Mouse (Mus musculus): ENCODE data around the gene Adcy1. TPM values are rescaled to one million over a fixed set of nuclear protein-coding genes. Genes with fewer than 3 reads are reported as not detected.
A peak's percentile ranks its signal among the peaks of the same experiment; 100 is the strongest.
"Not testable (repeated sequence)": the region's sequence is repeated elsewhere in the genome, so short reads cannot be mapped to it uniquely, and the experiment has no call there.

Gene Adcy1
- polyA plus RNA-seq, 1 experiment from 2014 or later, result 2.5 TPM

- peaks cover 15% of the 10 kb centered on the region for H3K4me1 ChIP-seq
- H3K4me3 ChIP-seq, result 0 out of 2 replicates have a peak overlapping the region, but pooled peaks have one; percentile 66
- no peak for ATAC-seq (ENCODE audit: low FRiP score, low read depth)
- peaks cover 44% of the 10 kb centered on the region for H3K27me3 ChIP-seq
- no peak overlapping the region for H3K9ac ChIP-seq (replicated peaks)
- no peaks in the 10 kb centered on the region for H3K9me3 ChIP-seq
- no peaks in the 10 kb centered on the region for H3K36me3 ChIP-seq
- WGBS, result 23% methylated on average over 17 of the region's 17 CpGs
- H3K27ac ChIP-seq (replicated peaks), result no peak overlapping the region
- H3K4me2 ChIP-seq (replicated peaks), result no peak overlapping the region; the same call in 1 of the 2 replicates
Observed at GRCm38 (mm10) chr11:7212126-7212798, 149.0 kb downstream of the Adcy1 start.

- Histone ChIP-seq H3K27me3 (peaks cover 44% of the 10 kb centered on the region), H3K27ac (replicated peaks) (peak overlapping the region; percentile 60; the same call in 1 of the 2 replicates), H3K4me1 (peaks cover 15% of the 10 kb centered on the region), H3K9me3 (no peaks in the 10 kb centered on the region), H3K36me3 (no peaks in the 10 kb centered on the region), H3K9ac (replicated peaks) (no peak overlapping the region; the same call in 1 of the 2 replicates), H3K4me2 (replicated peaks) (peak overlapping the region; percentile 88), H3K4me3 (peak overlapping the region; percentile 66)
- 4% methylated on average over 14 of the region's 19 CpGs for WGBS
- no peak for ATAC-seq (ENCODE audit: low FRiP score, low read depth)
Observed at GRCm38 (mm10) chr11:7213161-7213500, 149.8 kb downstream of the Adcy1 start.

- Histone ChIP-seq H3K27me3 (peaks cover 44% of the 10 kb centered on the region), H3K27ac (replicated peaks) (peak within 1 kb of the TSS; percentile 60), H3K36me3 (no peaks in the 10 kb centered on the region)
Observed at GRCm38 (mm10) chr11:7213501-7214341, 150.4 kb downstream of the Adcy1 start, which contains the start of gene Igfbp3. Gene Igfbp3, minus strand, starts transcription at chr11:7213923.

GRCm38 (mm10) chr11:7214342-7214660, 151.0 kb downstream of the Adcy1 start:
- H3K27me3 ChIP-seq, result peaks cover 44% of the 10 kb centered on the region
- 1% methylated on average over 12 of the region's 12 CpGs for WGBS

More at GRCm38 (mm10) chr11:7213501-7214341, 150.4 kb downstream of the Adcy1 start, which contains the start of gene Igfbp3:
- no peaks in the 10 kb centered on the region for H3K9me3 ChIP-seq
- H3K9ac ChIP-seq (replicated peaks), result peak within 1 kb of the TSS; percentile 69
- peak; percentile 89 for ATAC-seq (ENCODE audit: low FRiP score, low read depth)
- under 1% methylated on average over 89 of the region's 104 CpGs for WGBS
- H3K4me1 ChIP-seq, result peaks cover 15% of the 10 kb centered on the region
- H3K4me3 ChIP-seq, result peak within 1 kb of the TSS; percentile 66
- H3K4me2 ChIP-seq (replicated peaks), result peak within 1 kb of the TSS; percentile 88

GRCm38 (mm10) chr11:7214761-7215160, 151.5 kb downstream of the Adcy1 start:
- WGBS, result 9% methylated on average over 14 of the region's 14 CpGs
- H3K9me3 ChIP-seq, result no peaks in the 10 kb centered on the region
- H3K4me2 ChIP-seq (replicated peaks), result peak overlapping the region; percentile 88
- H3K27me3 ChIP-seq, result peaks cover 44% of the 10 kb centered on the region
- ATAC-seq (ENCODE audit: low FRiP score, low read depth), result no peak
- H3K4me1 ChIP-seq, result peaks cover 15% of the 10 kb centered on the region
- peak overlapping the region; percentile 66; the same call in 1 of the 2 replicates for H3K4me3 ChIP-seq
- no peak overlapping the region for H3K27ac ChIP-seq (replicated peaks)
- H3K9ac ChIP-seq (replicated peaks), result no peak overlapping the region
- no peaks in the 10 kb centered on the region for H3K36me3 ChIP-seq

More at GRCm38 (mm10) chr11:7214342-7214660, 151.0 kb downstream of the Adcy1 start:
- ATAC-seq (ENCODE audit: low FRiP score, low read depth), result peak; percentile 2; the same call in 1 of the 2 replicates
- Histone ChIP-seq H3K9ac (replicated peaks) (no peak overlapping the region), H3K36me3 (no peaks in the 10 kb centered on the region), H3K4me2 (replicated peaks) (peak overlapping the region; percentile 88), H3K9me3 (no peaks in the 10 kb centered on the region), H3K27ac (replicated peaks) (no peak overlapping the region), H3K4me3 (peak overlapping the region; percentile 66), H3K4me1 (peaks cover 15% of the 10 kb centered on the region)

GRCm38 (mm10) chr11:7215703-7216102, 152.4 kb downstream of the Adcy1 start:
- Histone ChIP-seq H3K4me2 (replicated peaks) (no peak overlapping the region), H3K4me1 (peaks cover 15% of the 10 kb centered on the region), H3K9me3 (no peaks in the 10 kb centered on the region), H3K36me3 (no peaks in the 10 kb centered on the region), H3K27me3 (peaks cover 40% of the 10 kb centered on the region), H3K9ac (replicated peaks) (no peak overlapping the region), H3K4me3 (no peak overlapping the region), H3K27ac (replicated peaks) (no peak overlapping the region)
- 16% methylated on average over 8 of the region's 8 CpGs for WGBS
- no peak for ATAC-seq (ENCODE audit: low FRiP score, low read depth)

GRCm38 (mm10) chr11:7221826-7222225, 158.5 kb downstream of the Adcy1 start:
- not testable (repeated sequence) for H3K9ac ChIP-seq (replicated peaks); H3K27me3 ChIP-seq; ATAC-seq (ENCODE audit: low FRiP score, low read depth); H3K27ac ChIP-seq (replicated peaks); H3K4me1 ChIP-seq; H3K9me3 ChIP-seq; H3K36me3 ChIP-seq; H3K4me3 ChIP-seq; H3K4me2 ChIP-seq (replicated peaks)
- WGBS, result 71% methylated on average over 8 of the region's 8 CpGs

- Histone ChIP-seq H3K9ac (replicated peaks) (no peak overlapping the region), H3K4me1 (no peaks in the 10 kb centered on the region), H3K27ac (replicated peaks) (no peak overlapping the region), H3K4me2 (replicated peaks) (no peak overlapping the region), H3K4me3 (no peak overlapping the region), H3K27me3 (no peaks in the 10 kb centered on the region), H3K36me3 (no peaks in the 10 kb centered on the region), H3K9me3 (no peaks in the 10 kb centered on the region)
- no peak for ATAC-seq (ENCODE audit: low FRiP score, low read depth)
- 73% methylated on average over 2 of the region's 2 CpGs for WGBS
Observed at GRCm38 (mm10) chr11:7226200-7226599, 162.9 kb downstream of the Adcy1 start.

- no peaks in the 10 kb centered on the region for H3K4me1 ChIP-seq
- H3K4me2 ChIP-seq (replicated peaks), result no peak overlapping the region
- H3K4me3 ChIP-seq, result no peak overlapping the region
- H3K9me3 ChIP-seq, result no peaks in the 10 kb centered on the region
- H3K36me3 ChIP-seq, result no peaks in the 10 kb centered on the region
- H3K9ac ChIP-seq (replicated peaks), result no peak overlapping the region
- no peak for ATAC-seq (ENCODE audit: low FRiP score, low read depth)
- 78% methylated on average over 7 of the region's 7 CpGs for WGBS
- no peak overlapping the region for H3K27ac ChIP-seq (replicated peaks)
- H3K27me3 ChIP-seq, result no peaks in the 10 kb centered on the region
Observed at GRCm38 (mm10) chr11:7226810-7227550, 163.7 kb downstream of the Adcy1 start.

- Histone ChIP-seq H3K4me2 (replicated peaks) (no peak overlapping the region), H3K4me1 (no peaks in the 10 kb centered on the region), H3K9me3 (no peaks in the 10 kb centered on the region), H3K36me3 (no peaks in the 10 kb centered on the region), H3K4me3 (no peak overlapping the region), H3K27me3 (no peaks in the 10 kb centered on the region), H3K27ac (replicated peaks) (no peak overlapping the region), H3K9ac (replicated peaks) (no peak overlapping the region)
- WGBS, result 82% methylated on average over 4 of the region's 4 CpGs
- no peak for ATAC-seq (ENCODE audit: low FRiP score, low read depth)
Observed at GRCm38 (mm10) chr11:7228107-7228506, 164.8 kb downstream of the Adcy1 start.

All from midbrain, embryonic 12.5 days (tissue).